Mouse (Mus musculus) kidney, adult 2 months (tissue): ENCODE measurements around the gene Lrrc3c. TPM values are rescaled to one million over a fixed set of nuclear protein-coding genes. Genes with fewer than 3 reads are reported as not detected.

Source experiments
- DNase-seq: peaks from one replicate; pipeline ENCODE4 v3.0.0; 2021
- H3K27ac ChIP-seq: fragments of 200-500 bp; 2 replicates; pipeline ENCODE4 v1.5.1; 2012; ENCODE audit warnings: low read depth, low read length, control low read depth, inconsistent platforms; ENCODE audit not compliant: insufficient read depth
- H3K27me3 ChIP-seq: fragments of 200-500 bp; replicated peaks from 2 replicates; pipeline ENCODE4 v1.6.1; 2012; ENCODE audit warnings: mild to moderate bottlenecking, moderate library complexity, low read length, inconsistent platforms; ENCODE audit not compliant: control insufficient read depth, insufficient read depth
- H3K36me3 ChIP-seq: fragments of 200-500 bp; 2 replicates; pipeline ENCODE4 v1.6.1; 2012; ENCODE audit warnings: mild to moderate bottlenecking, moderate library complexity, low read length, inconsistent platforms; ENCODE audit not compliant: control insufficient read depth, insufficient read depth
- H3K4me1 ChIP-seq: fragments of 200-500 bp; 2 replicates; pipeline ENCODE4 v1.6.1; 2011; ENCODE audit warnings: low read length; ENCODE audit not compliant: control insufficient read depth, insufficient read depth
- H3K4me3 ChIP-seq: fragments of 200-500 bp; 2 replicates; pipeline ENCODE4 v1.5.1; 2011; ENCODE audit warnings: mild to moderate bottlenecking, low read depth, low read length, control low read depth; ENCODE audit not compliant: insufficient read depth
- CTCF ChIP-seq: fragments of 200-500 bp; conservative IDR thresholded peaks from 2 replicates; pipeline ENCODE4 v1.5.1; 2011; ENCODE audit warnings: low read depth, mild to moderate bottlenecking, control low read depth, low read length, moderate library complexity, mixed read lengths; ENCODE audit not compliant: insufficient read depth, insufficient read length
- POLR2A ChIP-seq: fragments of 200-500 bp; IDR thresholded peaks from one replicate; pipeline ENCODE4 v1.6.1; 2011; ENCODE audit warnings: low read depth, low read length, control low read depth
- WGBS: fragments of 180-500 bp; shearing (Covaris S2); methylation state at CpG from one replicate; pipeline ENCODE4 v1.1.7; 2018; 5-methylcytosine and 5-hydroxymethylcytosine counted together
- polyA plus RNA-seq: library from polyadenylated mRNA; depleted of rRNA; stranded (reverse); fragments of >200 nt; gene quantifications from 2 replicates; pipeline ENCODE4 v1.2.3, GENCODE M21; 2012

Gene Lrrc3c
- polyA plus RNA-seq, 1 experiment, result not detected

- Histone ChIP-seq H3K4me1 (peaks cover 9% of the 10 kb centered on the region; the same call in 1 of the 2 replicates), H3K27me3 (no peaks in the 10 kb centered on the region), H3K27ac (peak within 1 kb of the TSS; percentile 87), H3K4me3 (peak within 1 kb of the TSS; percentile 63), H3K36me3 (no peaks in the 10 kb centered on the region)
- under 1% methylated on average over 49 of the region's 49 CpGs for WGBS
- peak; percentile 99 for DNase-seq
- TF ChIP-seq CTCF, result no peak
- TF ChIP-seq POLR2A, result no peak
These were observed 11.1 kb upstream of the Lrrc3c start, which contains the start of gene Ormdl3 for GRCm38 (mm10) chr11:98586892-98587563. Ormdl3 (minus strand) TSS chr11:98587368.

DNA sequence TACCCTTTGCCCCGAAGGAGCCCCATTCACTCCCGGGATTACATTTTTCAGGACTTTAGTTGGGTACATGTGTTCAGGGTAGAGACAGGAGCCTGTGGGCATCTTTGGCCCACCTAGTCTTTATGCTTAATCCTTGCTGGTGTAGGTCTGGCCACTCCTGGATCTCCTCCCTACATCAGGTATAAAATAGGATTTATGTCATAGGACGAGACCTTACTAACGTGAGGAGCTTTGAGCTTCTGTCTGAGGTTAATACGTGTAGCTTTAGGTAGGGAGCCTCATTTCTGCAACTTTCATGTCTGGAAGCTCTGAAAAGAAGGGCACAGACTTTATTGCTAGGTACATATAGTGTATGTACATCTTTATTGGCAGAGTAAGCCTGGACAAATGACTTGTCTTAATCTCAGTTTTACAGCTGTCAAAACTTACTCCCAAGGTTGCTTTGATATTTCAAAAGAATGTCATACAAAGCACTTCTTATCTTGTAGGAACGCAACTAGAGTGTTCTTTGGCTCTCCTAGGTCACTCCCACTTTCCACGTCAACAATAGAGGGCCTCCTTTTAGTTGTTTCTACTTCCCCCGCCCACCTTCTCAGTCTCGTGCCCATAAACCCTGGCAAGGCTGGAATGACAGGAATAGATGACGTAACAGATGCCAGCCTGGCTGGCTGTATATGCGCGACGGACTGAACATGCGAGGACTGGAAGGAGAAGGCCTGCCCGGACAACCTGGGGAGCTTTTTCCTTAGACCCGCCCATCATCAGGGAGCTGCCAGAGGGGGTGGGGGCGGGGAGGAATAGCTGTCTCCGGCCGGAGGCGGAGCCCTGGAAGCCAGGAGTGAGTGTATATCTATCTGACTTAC is 10.2 kb upstream of the Lrrc3c start:
- Histone ChIP-seq H3K4me3 (peak overlapping the region; percentile 62), H3K27me3 (no peaks in the 10 kb centered on the region), H3K27ac (peak overlapping the region; percentile 87), H3K4me1 (peaks cover 9% of the 10 kb centered on the region; the same call in 1 of the 2 replicates), H3K36me3 (no peaks in the 10 kb centered on the region)
- peak; percentile 85 for DNase-seq
- 11% methylated on average over 20 of the region's 20 CpGs for WGBS
- no peak for TF ChIP-seq POLR2A
- no peak for TF ChIP-seq CTCF

- peak; percentile 33 for DNase-seq
- Histone ChIP-seq H3K4me3 (no peak overlapping the region), H3K36me3 (no peaks in the 10 kb centered on the region), H3K4me1 (peaks cover 9% of the 10 kb centered on the region; the same call in 1 of the 2 replicates), H3K27me3 (no peaks in the 10 kb centered on the region), H3K27ac (peak overlapping the region; percentile 87; the same call in 1 of the 2 replicates)
- 42% methylated on average over 6 of the region's 6 CpGs for WGBS
- TF ChIP-seq CTCF (no peak), POLR2A (no peak)
These were observed 9.2 kb upstream of the Lrrc3c start for GRCm38 (mm10) chr11:98588833-98589281.

GRCm38 (mm10) chr11:98589306-98589705 is 8.8 kb upstream of the Lrrc3c start:
- Histone ChIP-seq H3K27me3 (no peaks in the 10 kb centered on the region), H3K36me3 (no peaks in the 10 kb centered on the region), H3K4me3 (no peak overlapping the region), H3K4me1 (peaks cover 9% of the 10 kb centered on the region; the same call in 1 of the 2 replicates), H3K27ac (0 out of 2 replicates have a peak overlapping the region, but pooled peaks have one; percentile 12)
- TF ChIP-seq CTCF, result no peak
- no peak for TF ChIP-seq POLR2A
- DNase-seq, result no peak
- 81% methylated on average over 8 of the region's 8 CpGs for WGBS

- peak; percentile 48 for DNase-seq
- no peaks in the 10 kb centered on the region for H3K27me3 ChIP-seq
- TF ChIP-seq POLR2A (no peak), CTCF (no peak)
- H3K36me3 ChIP-seq, result no peaks in the 10 kb centered on the region
- no peak overlapping the region for H3K27ac ChIP-seq
- 41% methylated on average over 19 of the region's 19 CpGs for WGBS
- no peak overlapping the region for H3K4me3 ChIP-seq
- H3K4me1 ChIP-seq, result peaks cover 9% of the 10 kb centered on the region; the same call in 1 of the 2 replicates
These were observed 7.3 kb upstream of the Lrrc3c start for GRCm38 (mm10) chr11:98590548-98591445.

GRCm38 (mm10) chr11:98595021-98595420 is 3.1 kb upstream of the Lrrc3c start:
- 68% methylated on average over 6 of the region's 6 CpGs for WGBS
- TF ChIP-seq POLR2A (no peak), CTCF (no peak)

More at GRCm38 (mm10) chr11:98595021-98595420, 3.1 kb upstream of the Lrrc3c start:
- no peak overlapping the region for H3K27ac ChIP-seq
- peaks cover 4% of the 10 kb centered on the region; the same call in 1 of the 2 replicates for H3K4me1 ChIP-seq
- no peak for DNase-seq
- no peaks in the 10 kb centered on the region; the same call in 1 of the 2 replicates for H3K27me3 ChIP-seq
- no peak overlapping the region for H3K4me3 ChIP-seq
- no peaks in the 10 kb centered on the region for H3K36me3 ChIP-seq
